Mouse (Mus musculus): ENCODE measurements around the gene Srm.

Gene Srm

GRCm38 (mm10) chr4:148641121-148641520 is 49.8 kb downstream of the Srm start:
- no peak for TF ChIP-seq GATA4 (IDR thresholded peaks at IDR 0.05; ENCODE audit: insufficient replicate concordance, low read length)

- TF ChIP-seq GATA4 (IDR thresholded peaks at IDR 0.05; ENCODE audit: insufficient replicate concordance, low read length) = no peak
Measured at GRCm38 (mm10) chr4:148643291-148644156, 52.2 kb downstream of the Srm start, which contains the start of gene Gm572. Gene Gm572, plus strand, starts transcription at chr4:148643317.

- no peak for TF ChIP-seq GATA4 (IDR thresholded peaks at IDR 0.05; ENCODE audit: insufficient replicate concordance, low read length)
Measured at GRCm38 (mm10) chr4:148644157-148644511, 52.8 kb downstream of the Srm start.
